ENCODE assay signal across 8 mouse cellular contexts in the genomic region with DNA sequence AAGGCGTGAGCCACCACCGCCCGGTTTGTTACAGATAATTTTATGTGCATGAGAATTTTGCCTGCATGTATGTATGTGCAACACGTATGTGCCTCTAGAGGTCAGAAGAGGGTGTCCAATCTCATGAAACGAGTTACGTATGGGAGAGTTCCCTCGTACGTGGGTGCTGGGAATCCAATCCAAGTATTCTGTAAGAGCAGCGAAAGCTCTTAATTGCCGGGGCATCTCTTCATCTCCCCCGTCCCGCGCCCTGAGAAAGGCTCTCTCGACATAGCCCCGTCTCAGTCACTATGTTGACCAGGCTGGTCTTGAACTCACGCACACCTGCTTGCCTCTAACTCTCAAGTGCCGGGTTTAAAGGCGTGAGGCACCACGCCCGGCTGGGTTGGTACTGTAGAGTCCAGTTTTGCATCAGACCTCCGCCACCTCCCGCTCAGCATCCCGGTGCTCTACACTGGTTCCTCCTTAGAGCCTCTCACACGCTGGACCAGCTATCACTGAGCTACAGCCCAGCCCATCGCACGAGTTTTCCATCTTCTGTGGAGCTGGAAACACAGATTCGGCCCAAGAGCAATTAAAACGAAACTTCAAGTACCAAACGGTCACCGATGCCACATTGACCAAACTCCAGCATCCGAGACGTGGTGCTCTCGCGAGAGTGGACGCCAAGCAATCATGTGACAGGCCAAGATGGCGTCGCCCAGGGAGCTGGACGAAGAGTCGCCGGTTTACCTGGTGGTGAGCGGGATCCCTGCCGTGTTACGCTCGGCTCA. TPM values are rescaled to one million over a fixed set of nuclear protein-coding genes. Genes with fewer than 3 reads are reported as not detected.
DNase-seq lines count a peak whose midpoint lies in the region; ATAC-seq and TF ChIP-seq lines count a peak whose summit lies in the region.

A gene (plus strand): TSS at position 676 of the 773 bp plus-strand sequence.

- peak within 1 kb of the TSS; percentile 20 for H3ac ChIP-seq in myocyte (ENCODE audit: control insufficient read depth, insufficient read length)

- H3K9ac ChIP-seq in heart, embryonic 11.5 days (ENCODE audit: low read depth, low read length) = peak within 1 kb of the TSS; percentile 94
- H3K9ac ChIP-seq in kidney, embryonic 16.5 days (replicated peaks; ENCODE audit: low read length) = peak within 1 kb of the TSS; percentile 92
- H3K9ac ChIP-seq in liver, adult 2 months (ENCODE audit: low read depth, low read length) = peak within 1 kb of the TSS; percentile 75

- peak within 1 kb of the TSS; percentile 52 for H3K27ac ChIP-seq in bone marrow macrophage, adult 2 months (ENCODE audit: insufficient read depth, low read depth, low read length)
- H3K27ac ChIP-seq in embryonic fibroblast, embryonic 13.5 days (ENCODE audit: insufficient read depth, low read length) = peak within 1 kb of the TSS; percentile 69
- H3K27ac ChIP-seq in heart, embryonic 11.5 days (ENCODE audit: low read depth, low read length) = peak within 1 kb of the TSS; percentile 71; the same call in 1 of the 2 replicates
- H3K27ac ChIP-seq in kidney, embryonic 16.5 days (ENCODE audit: low read length) = peak within 1 kb of the TSS; percentile 90
- peak within 1 kb of the TSS; percentile 48 for H3K27ac ChIP-seq in liver, adult 2 months (replicated peaks; ENCODE audit: insufficient read depth, low read depth, low read length)

- no peak; the same call in 1 of the 2 replicates for TF ChIP-seq POLR2A in bone marrow macrophage, adult 2 months (IDR thresholded peaks at IDR 0.05; ENCODE audit: borderline replicate concordance, low read depth, low read length)
- peak; percentile 96 for TF ChIP-seq POLR2A in embryonic fibroblast, embryonic 13.5 days (IDR thresholded peaks at IDR 0.05; ENCODE audit: low read depth, low read length)
- TF ChIP-seq POLR2A in liver, adult 2 months (IDR thresholded peaks at IDR 0.05; ENCODE audit: extremely low read depth, insufficient read depth, low read length) = no peak; the same call in 1 of the 2 replicates
- TF ChIP-seq POLR2A in myocyte (IDR thresholded peaks at IDR 0.05; ENCODE audit: insufficient read length, low read depth) = peak; percentile 84

- H3K27me3 ChIP-seq in heart, embryonic 11.5 days (ENCODE audit: control insufficient read depth, insufficient read depth, low read length) = no peaks in the 10 kb centered on the region
- no peaks in the 10 kb centered on the region for H3K27me3 ChIP-seq in kidney, embryonic 16.5 days (ENCODE audit: insufficient read depth, low read length)
- no peaks in the 10 kb centered on the region for H3K27me3 ChIP-seq in liver, adult 2 months (ENCODE audit: control insufficient read depth, insufficient read depth, low read length)
- no peaks in the 10 kb centered on the region for H3K27me3 ChIP-seq in myocyte (ENCODE audit: control insufficient read depth, insufficient read depth, insufficient read length)
- H3K27me3 ChIP-seq in splenic B cell, adult 2 months (ENCODE audit: control insufficient read depth, insufficient read depth, low read length, poor library complexity, severe bottlenecking) = no peaks in the 10 kb centered on the region

- no peak for TF ChIP-seq CTCF in bone marrow macrophage, adult 2 months (IDR thresholded peaks at IDR 0.05; ENCODE audit: low read depth, low read length)
- TF ChIP-seq CTCF in embryonic fibroblast, embryonic 13.5 days (IDR thresholded peaks at IDR 0.05; ENCODE audit: borderline replicate concordance, insufficient read depth, low read length) = no peak
- TF ChIP-seq CTCF in liver, adult 2 months (IDR thresholded peaks at IDR 0.05; ENCODE audit: low read depth, low read length) = peak; percentile 2; the same call in 1 of the 2 replicates

- H3K4me1 ChIP-seq in bone marrow macrophage, adult 2 months (ENCODE audit: control insufficient read depth, insufficient read depth, low read length) = peaks cover 12% of the 10 kb centered on the region
- H3K4me1 ChIP-seq in embryonic fibroblast, embryonic 13.5 days (ENCODE audit: control insufficient read depth, insufficient read depth, low read length) = 0 out of 2 replicates have a peak, but pooled peaks cover 3% of the 10 kb centered on the region
- peaks cover 8% of the 10 kb centered on the region; the same call in 1 of the 2 replicates for H3K4me1 ChIP-seq in heart, embryonic 11.5 days (ENCODE audit: control insufficient read depth, insufficient read depth, low read length)
- H3K4me1 ChIP-seq in kidney, embryonic 16.5 days (ENCODE audit: insufficient read depth, low read length) = peaks cover 11% of the 10 kb centered on the region
- H3K4me1 ChIP-seq in liver, adult 2 months (ENCODE audit: control insufficient read depth, insufficient read depth, low read length) = peaks cover 9% of the 10 kb centered on the region

- WGBS in heart, embryonic 11.5 days (ENCODE audit: insufficient replicate concordance) = 6% methylated on average over 44 of the region's 44 CpGs
- 6% methylated on average over 44 of the region's 44 CpGs for WGBS in kidney, embryonic 16.5 days
- WGBS in liver, adult 2 months = 5% methylated on average over 44 of the region's 44 CpGs

- peak; percentile 92 for DNase-seq in A20 (ENCODE audit: low read depth, low spot score)
- peak; percentile 88 for DNase-seq in liver, adult 2 months (ENCODE audit: extremely low read depth, low read depth, low spot score)
- peak; percentile 94 for DNase-seq in splenic B cell, adult 2 months (ENCODE audit: low read depth, low spot score)

- H3K4me2 ChIP-seq in heart, embryonic 11.5 days = peak within 1 kb of the TSS; percentile 83
- peak within 1 kb of the TSS; percentile 85 for H3K4me2 ChIP-seq in kidney, embryonic 16.5 days (replicated peaks; ENCODE audit: low read depth, low read length)
- peak within 1 kb of the TSS; percentile 79 for H3K4me2 ChIP-seq in myocyte (ENCODE audit: low read depth)

- H3K36me3 ChIP-seq in heart, embryonic 11.5 days (ENCODE audit: control insufficient read depth, insufficient read depth, low read length) = no peaks in the 10 kb centered on the region; the same call in 1 of the 2 replicates
- peaks cover 14% of the 10 kb centered on the region; the same call in 1 of the 2 replicates for H3K36me3 ChIP-seq in kidney, embryonic 16.5 days (ENCODE audit: insufficient read depth, low read length)
- no peaks in the 10 kb centered on the region; the same call in 1 of the 2 replicates for H3K36me3 ChIP-seq in liver, adult 2 months (ENCODE audit: control insufficient read depth, insufficient read depth, low read length)
- H3K36me3 ChIP-seq in myocyte (ENCODE audit: control insufficient read depth, insufficient read depth) = no peaks in the 10 kb centered on the region
- no peaks in the 10 kb centered on the region; the same call in 1 of the 2 replicates for H3K36me3 ChIP-seq in splenic B cell, adult 2 months (ENCODE audit: control insufficient read depth, insufficient read depth, low read length, poor library complexity, severe bottlenecking)

- H3K9me3 ChIP-seq in heart, embryonic 11.5 days (replicated peaks; ENCODE audit: control insufficient read depth, low read length) = no peaks in the 10 kb centered on the region
- no peaks in the 10 kb centered on the region for H3K9me3 ChIP-seq in kidney, embryonic 16.5 days (ENCODE audit: low read length)

- peak within 1 kb of the TSS; percentile 81 for H3K4me3 ChIP-seq in bone marrow macrophage, adult 2 months (ENCODE audit: insufficient read depth, low read length)
- H3K4me3 ChIP-seq in embryonic fibroblast, embryonic 13.5 days (ENCODE audit: insufficient read depth, low read length) = peak within 1 kb of the TSS; percentile 54
- H3K4me3 ChIP-seq in heart, embryonic 11.5 days (ENCODE audit: low read depth, low read length) = peak within 1 kb of the TSS; percentile 100
- peak within 1 kb of the TSS; percentile 95 for H3K4me3 ChIP-seq in kidney, embryonic 16.5 days (ENCODE audit: low read length)
- H3K4me3 ChIP-seq in liver, adult 2 months (ENCODE audit: insufficient read depth, low read depth, low read length) = peak within 1 kb of the TSS; percentile 79
- H3K4me3 ChIP-seq in myocyte = peak within 1 kb of the TSS; percentile 67

- peak; percentile 85 for ATAC-seq in heart, embryonic 11.5 days (replicated peaks; ENCODE audit: insufficient number of reproducible peaks, low FRiP score, low TSS enrichment)
- ATAC-seq in kidney, embryonic 16.5 days (ENCODE audit: low FRiP score, low TSS enrichment) = peak; percentile 87

- peaks cover 7% of the 10 kb centered on the region; the same call in 1 of the 2 replicates for H3K79me2 ChIP-seq in liver, adult 2 months (ENCODE audit: control insufficient read depth, insufficient read depth, low read length)
- H3K79me2 ChIP-seq in myocyte (ENCODE audit: control insufficient read depth, insufficient read depth) = peaks cover 6% of the 10 kb centered on the region

TF ChIP-seq in myocyte, 11 proteins besides CTCF, POLR2A, EP300 and RAD21:
- TF ChIP-seq MYOD1 (IDR thresholded peaks at IDR 0.05; ENCODE audit: control insufficient read depth in 1 of 3, insufficient read length in 2 of 3, low read depth in 2 of 3) (no peak), USF1 (IDR thresholded peaks at IDR 0.05; ENCODE audit: low read depth) (peak; percentile 99), POLR2AphosphoS2 (IDR thresholded peaks at IDR 0.05; ENCODE audit: insufficient read length, low read depth) (peak; percentile 79), E2F4 (IDR thresholded peaks at IDR 0.05; ENCODE audit: insufficient read depth) (no peak)

RNA-seq across cellular contexts. Expression of the gene that starts here (rescaled TPM):
- 12.9 and 17.4 TPM in 2 replicates for polyA plus RNA-seq in bone marrow macrophage, adult 2 months (2012; ENCODE audit: insufficient read depth, insufficient read length, missing spikeins)
- 4.8 and 5.7 TPM in 2 replicates for polyA plus RNA-seq in embryonic fibroblast, embryonic 13.5 days (2011; ENCODE audit: insufficient read length, low read depth, missing spikeins)
- polyA plus RNA-seq in heart, embryonic 11.5 days (2014; fragmentation: Nextera tagmentation; extraction: Ambion mirVana) = 5.0 and 6.0 TPM in 2 replicates
- polyA plus RNA-seq in kidney, embryonic 16.5 days (2015; fragmentation: Nextera tagmentation; extraction: Ambion mirVana) = 7.5 and 8.3 TPM in 2 replicates
- total RNA-seq in liver, adult 2 months (2014; rRNA removed) = 3.8 and 4.3 TPM in 2 replicates
- polyA plus RNA-seq in liver, adult 2 months (2012; rRNA removed) = 3.8 and 4.2 TPM in 2 replicates
- 4.1 TPM for polyA plus RNA-seq in myocyte (2012; fragmentation: generic; extraction: Trizol)

Comparison
In these comparisons a context has a peak if more than half of its experiments do, and no peak if none do; other contexts are left out.
1. Peak in every context shown above with its lines: DNase-seq, ATAC-seq, H3K4me3 ChIP-seq and H3K27ac ChIP-seq.
2. POLR2A ChIP-seq: peak in embryonic fibroblast, embryonic 13.5 days (single experiment) and myocyte (single experiment); none in bone marrow macrophage, adult 2 months (single experiment) and liver, adult 2 months (single experiment).